Mouse (Mus musculus) layer of hippocampus, postnatal 25 days (tissue): ENCODE results near the gene Rcn2. TPM values are rescaled to one million over a fixed set of nuclear protein-coding genes. Genes with fewer than 3 reads are reported as not detected.
"Not testable (repeated sequence)": the region's sequence is repeated elsewhere in the genome, so short reads cannot be mapped to it uniquely, and the experiment has no call there.

Experiments used
- DNase-seq, 2 experiments: peaks; one replicate each; pipeline ENCODE4 v3.0.0; 2022; ENCODE audit warnings: mixed read lengths in 2 of 2, low spot score in 1 of 2; ENCODE audit errors: extremely low spot score in 1 of 2
- total RNA-seq, 2 experiments: library from RNA; stranded (reverse); gene quantifications; 2 replicates each; pipeline ENCODE4 v1.2.3; 2021

The Rcn2 gene
- total RNA-seq: 100 to 1,000 TPM in 1 of 2 experiments, 10 to 100 TPM in 1; 96.4 to 106 TPM

- peak; percentile 88 to 95 for DNase-seq
These were observed at the start of gene Rcn2 for GRCm38 (mm10) chr9:56041372-56042180. Rcn2 (plus strand) TSS chr9:56041845.

GRCm38 (mm10) chr9:56004679-56005078, 37.0 kb upstream of the Rcn2 start:
- not testable (repeated sequence) for DNase-seq

- no peak for DNase-seq
These were observed 31.2 kb upstream of the Rcn2 start, which contains the start of gene 4930563M21Rik for GRCm38 (mm10) chr9:56010450-56010849. 4930563M21Rik (minus strand) TSS chr9:56010550.

GRCm38 (mm10) chr9:56024772-56025171, 16.9 kb upstream of the Rcn2 start:
- DNase-seq: no peak

- DNase-seq: no peak
These were observed 14.4 kb upstream of the Rcn2 start for GRCm38 (mm10) chr9:56027292-56027691.

GRCm38 (mm10) chr9:56032219-56032618, 9.4 kb upstream of the Rcn2 start:
- no peak for DNase-seq

- DNase-seq: no peak
These were observed 556 bp downstream of the Rcn2 start for GRCm38 (mm10) chr9:56042181-56042621.

GRCm38 (mm10) chr9:56053796-56054195, 12.2 kb downstream of the Rcn2 start:
- no peak for DNase-seq

GRCm38 (mm10) chr9:56056147-56056546, 14.5 kb downstream of the Rcn2 start:
- no peak for DNase-seq

- no peak for DNase-seq
These were observed 20.7 kb downstream of the Rcn2 start for GRCm38 (mm10) chr9:56062336-56062735.

GRCm38 (mm10) chr9:56065011-56065410, 23.4 kb downstream of the Rcn2 start:
- DNase-seq: no peak

GRCm38 (mm10) chr9:56067964-56068363, 26.3 kb downstream of the Rcn2 start:
- DNase-seq: no peak

GRCm38 (mm10) chr9:56068630-56069029, 27.0 kb downstream of the Rcn2 start:
- DNase-seq: no peak

- no peak for DNase-seq
These were observed 31.2 kb downstream of the Rcn2 start for GRCm38 (mm10) chr9:56072861-56073260.

- DNase-seq: no peak
These were observed 33.2 kb downstream of the Rcn2 start for GRCm38 (mm10) chr9:56074863-56075262.

- DNase-seq: peak in 1 of 2 experiments; percentile 32
These were observed 33.6 kb downstream of the Rcn2 start for GRCm38 (mm10) chr9:56075264-56075663.

- DNase-seq: no peak
These were observed 34.4 kb downstream of the Rcn2 start for GRCm38 (mm10) chr9:56075901-56076620.

- no peak for DNase-seq
These were observed 37.9 kb downstream of the Rcn2 start for GRCm38 (mm10) chr9:56079587-56079986.

GRCm38 (mm10) chr9:56086524-56086923, 44.9 kb downstream of the Rcn2 start:
- no peak for DNase-seq

- DNase-seq: peak; percentile 41 to 48
These were observed 48.3 kb downstream of the Rcn2 start, which contains the start of gene Pstpip1 for GRCm38 (mm10) chr9:56089778-56090520. Pstpip1 (plus strand) TSS chr9:56089962.
